In the genomic region with DNA sequence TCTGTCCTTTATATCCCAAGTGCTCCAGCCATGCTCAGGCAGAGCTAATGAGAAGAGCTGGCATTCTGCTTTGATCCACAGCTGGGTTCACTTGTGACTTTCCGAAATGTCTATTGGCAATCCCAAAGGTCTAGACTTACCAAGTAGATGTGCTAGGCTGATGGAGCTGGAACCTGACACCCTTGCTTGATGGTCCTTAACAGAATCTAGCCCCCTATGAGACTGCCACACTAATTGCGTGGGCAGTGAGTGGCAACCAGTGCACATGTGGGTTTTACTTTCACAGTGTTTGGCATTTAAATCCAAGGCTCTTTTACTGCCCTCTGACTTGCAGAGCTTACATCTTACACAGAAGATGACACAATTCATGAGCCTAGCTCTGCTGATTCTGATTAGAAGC, we compare ENCODE assay signal across 15 mouse cellular contexts.
"Had no signal": no experiment of that assay in that cellular context is flagged by ENCODE, and none has a peak within 500 bp of the region (broad histone marks: within the 10 kb centered on the region; RNA-seq: fewer than 3 reads in every experiment).

No protein-coding gene starts in this region.

- H3K36me3 ChIP-seq: intestine, embryonic 15.5 days; liver, embryonic 13.5 days; midbrain, embryonic 10.5 days; neural tube, embryonic 12.5 days; neural tube, embryonic 15.5 days had no signal

- H3K9ac ChIP-seq: intestine, embryonic 15.5 days; liver, embryonic 13.5 days; neural tube, embryonic 12.5 days; neural tube, embryonic 15.5 days had no signal

- H3K9me3 ChIP-seq: intestine, embryonic 15.5 days; liver, embryonic 13.5 days; midbrain, embryonic 10.5 days; neural tube, embryonic 12.5 days; neural tube, embryonic 15.5 days had no signal

- H3K4me3 ChIP-seq: intestine, embryonic 15.5 days; layer of hippocampus, adult 2 months; liver, embryonic 13.5 days; midbrain, embryonic 10.5 days; neural tube, embryonic 12.5 days; neural tube, embryonic 15.5 days had no signal

- H3K4me1 ChIP-seq: neural tube, embryonic 12.5 days; neural tube, embryonic 15.5 days had no signal

- H3K27ac ChIP-seq: intestine, embryonic 15.5 days; layer of hippocampus, adult 2 months; liver, embryonic 13.5 days; midbrain, embryonic 10.5 days; neural tube, embryonic 12.5 days; neural tube, embryonic 15.5 days had no signal

- H3K27me3 ChIP-seq: intestine, embryonic 15.5 days; liver, embryonic 13.5 days; neural tube, embryonic 12.5 days; neural tube, embryonic 15.5 days had no signal

- ATAC-seq: intestine, embryonic 15.5 days had no signal

- DNase-seq: kidney, adult 18-20 months; kidney, postnatal 14 days; layer of hippocampus, adult 9-11 months; liver, embryonic 13.5 days; lung, adult 2 months; lung, postnatal 14 days; lung, postnatal 4 days; midbrain, embryonic 14.5 days; thymus, adult 18-20 months; thymus, postnatal 36 days had no signal

- H3K4me2 ChIP-seq: intestine, embryonic 15.5 days; liver, embryonic 13.5 days; neural tube, embryonic 12.5 days; neural tube, embryonic 15.5 days had no signal
